Mouse (Mus musculus): Measurements from ENCODE around the gene Dusp16. TPM values are rescaled to one million over a fixed set of nuclear protein-coding genes. Genes with fewer than 3 reads are reported as not detected.

Gene Dusp16
- polyA plus RNA-seq, 1 experiment, result 6.5 TPM

DNA sequence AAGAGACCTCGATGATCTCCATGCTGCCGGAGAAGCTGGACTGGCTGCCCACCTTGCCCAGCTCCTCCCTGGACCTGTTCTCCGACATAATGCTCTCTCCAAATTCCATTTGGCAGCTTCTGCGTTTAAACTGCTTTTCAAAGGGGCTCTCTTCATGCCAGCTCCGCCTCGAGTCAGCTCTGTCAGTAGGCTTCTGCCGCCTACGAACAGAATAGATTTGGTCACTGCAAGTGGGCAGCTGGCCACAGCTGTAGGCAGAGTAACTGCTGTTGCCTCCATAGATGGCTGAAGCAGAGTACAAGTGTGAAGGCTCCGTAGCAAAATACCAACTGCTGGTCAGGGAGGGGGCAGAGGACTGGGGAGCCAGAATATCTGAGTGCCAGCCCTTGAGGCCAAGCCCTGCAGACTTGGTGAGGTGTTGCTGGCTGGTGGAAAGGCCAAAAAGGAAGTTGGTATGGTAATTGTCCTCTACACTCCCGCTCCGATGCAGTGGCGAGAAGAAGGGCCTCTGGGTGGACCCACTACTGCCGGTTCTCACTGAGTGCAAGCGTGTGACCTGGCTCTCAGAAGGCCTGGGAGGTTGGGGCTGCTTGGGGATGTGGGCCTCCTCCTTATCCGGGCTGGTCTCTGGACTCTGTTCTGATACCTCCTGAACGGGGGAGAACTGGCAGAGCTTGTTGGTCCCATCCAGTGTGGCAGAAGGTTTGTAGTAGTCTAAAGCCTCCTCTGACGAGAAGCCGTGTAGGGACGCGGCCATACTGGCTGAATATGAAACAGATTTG lies 74.3 kb downstream of the Dusp16 start:
- H3K4me3 ChIP-seq (ENCODE audit: extremely low read depth, insufficient read depth, insufficient read length), result no peak overlapping the region
- no peak for DNase-seq (ENCODE audit: low read depth in 1 of 2, low spot score in 2 of 2)
- WGBS, result 95% methylated on average over 20 of the region's 20 CpGs
- TF ChIP-seq CTCF (IDR thresholded peaks at IDR 0.05; ENCODE audit: extremely low read depth, insufficient read depth, insufficient read length, insufficient replicate concordance), result no peak
- TF ChIP-seq POLR2A (IDR thresholded peaks at IDR 0.05; ENCODE audit: low read depth, low read length), result no peak
- no peaks in the 10 kb centered on the region for H3K27me3 ChIP-seq (ENCODE audit: control insufficient read depth, insufficient read depth, low read length)
- peaks cover 14% of the 10 kb centered on the region for H3K36me3 ChIP-seq (ENCODE audit: control insufficient read depth, insufficient read depth, low read length)
- H3K27ac ChIP-seq (ENCODE audit: insufficient read depth, low read length), result no peak overlapping the region
- H3K4me1 ChIP-seq (ENCODE audit: control insufficient read depth, insufficient read depth, insufficient read length), result no peaks in the 10 kb centered on the region

DNA sequence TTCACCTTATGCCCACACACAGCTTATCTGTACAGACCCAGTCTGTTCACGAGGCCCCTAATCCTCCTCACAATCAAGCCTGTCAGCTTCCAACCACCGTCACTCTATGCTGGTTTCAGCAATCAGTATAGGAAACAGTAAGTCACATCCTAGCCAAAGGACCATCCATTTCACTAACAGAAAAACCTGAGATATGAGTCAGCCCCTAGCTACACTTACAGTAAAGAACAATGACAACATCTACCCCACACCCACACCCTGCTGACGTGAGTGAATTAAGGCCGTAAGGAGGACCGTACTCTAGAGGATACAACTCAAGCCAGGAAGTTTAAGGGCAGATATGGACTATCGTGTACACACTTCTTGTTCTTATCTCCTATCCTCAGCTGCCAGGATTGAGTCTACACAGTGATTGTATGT lies 76.2 kb downstream of the Dusp16 start:
- H3K27ac ChIP-seq (ENCODE audit: insufficient read depth, low read length), result no peak overlapping the region
- H3K4me3 ChIP-seq (ENCODE audit: extremely low read depth, insufficient read depth, insufficient read length), result no peak overlapping the region
- 76% methylated on average over 6 of the region's 6 CpGs for WGBS
- H3K27me3 ChIP-seq (ENCODE audit: control insufficient read depth, insufficient read depth, low read length), result no peaks in the 10 kb centered on the region
- TF ChIP-seq CTCF (IDR thresholded peaks at IDR 0.05; ENCODE audit: extremely low read depth, insufficient read depth, insufficient read length, insufficient replicate concordance) (no peak), POLR2A (IDR thresholded peaks at IDR 0.05; ENCODE audit: low read depth, low read length) (no peak)
- no peak for DNase-seq (ENCODE audit: low read depth in 1 of 2, low spot score in 2 of 2)
- no peaks in the 10 kb centered on the region for H3K4me1 ChIP-seq (ENCODE audit: control insufficient read depth, insufficient read depth, insufficient read length)
- peaks cover 12% of the 10 kb centered on the region for H3K36me3 ChIP-seq (ENCODE audit: control insufficient read depth, insufficient read depth, low read length)

DNA sequence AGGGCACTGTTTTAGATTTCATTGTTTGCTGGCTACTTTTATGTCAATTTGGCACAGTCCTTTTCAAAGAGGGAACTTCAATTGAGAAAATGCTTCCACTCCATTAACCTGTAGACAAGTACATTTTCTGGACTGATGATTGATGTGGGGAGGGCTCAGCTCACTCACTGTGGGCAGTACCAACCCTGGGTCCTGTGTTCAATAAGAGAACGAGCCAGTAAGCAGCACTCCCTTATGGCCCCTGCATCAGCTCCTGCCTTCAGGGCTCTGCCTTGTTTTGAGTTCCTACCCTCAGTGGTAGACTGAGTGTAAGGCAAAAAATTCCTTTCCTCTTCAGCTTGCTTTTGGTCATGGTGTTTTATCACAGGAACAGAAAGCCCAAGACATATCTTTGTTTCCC lies 78.5 kb downstream of the Dusp16 start:
- Histone ChIP-seq H3K27ac (ENCODE audit: insufficient read depth, low read length) (no peak overlapping the region), H3K27me3 (ENCODE audit: control insufficient read depth, insufficient read depth, low read length) (no peaks in the 10 kb centered on the region), H3K36me3 (ENCODE audit: control insufficient read depth, insufficient read depth, low read length) (peaks cover 8% of the 10 kb centered on the region), H3K4me1 (ENCODE audit: control insufficient read depth, insufficient read depth, insufficient read length) (no peaks in the 10 kb centered on the region), H3K4me3 (ENCODE audit: extremely low read depth, insufficient read depth, insufficient read length) (no peak overlapping the region)
- no peak for DNase-seq (ENCODE audit: low read depth in 1 of 2, low spot score in 2 of 2)
- TF ChIP-seq CTCF (IDR thresholded peaks at IDR 0.05; ENCODE audit: extremely low read depth, insufficient read depth, insufficient read length, insufficient replicate concordance), result no peak
- 89% methylated on average over 1 of the region's 1 CpGs for WGBS

DNA sequence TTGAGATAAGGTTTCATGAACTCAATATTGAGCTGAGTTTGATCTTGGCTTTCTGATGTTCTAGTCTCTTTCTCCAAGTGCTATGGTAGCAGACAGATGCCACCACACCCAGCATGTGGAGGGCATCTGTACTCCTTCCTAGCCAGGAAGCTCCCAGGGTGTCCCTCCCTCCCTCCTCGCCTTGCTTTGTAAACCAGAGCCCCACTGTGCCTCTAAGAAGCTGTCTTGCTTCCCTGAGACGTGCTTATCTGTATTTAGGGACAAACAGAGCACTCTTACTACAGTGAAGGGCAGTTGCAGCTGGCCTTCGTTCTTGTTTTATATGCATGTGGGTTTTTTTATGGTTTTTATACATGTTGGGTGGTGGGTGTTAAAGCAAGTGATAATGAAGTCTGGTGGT lies 79.1 kb downstream of the Dusp16 start:
- TF ChIP-seq CTCF (IDR thresholded peaks at IDR 0.05; ENCODE audit: extremely low read depth, insufficient read depth, insufficient read length, insufficient replicate concordance) (no peak), POLR2A (IDR thresholded peaks at IDR 0.05; ENCODE audit: low read depth, low read length) (no peak)
- H3K4me1 ChIP-seq (ENCODE audit: control insufficient read depth, insufficient read depth, insufficient read length), result no peaks in the 10 kb centered on the region
- DNase-seq (ENCODE audit: low read depth in 1 of 2, low spot score in 2 of 2), result no peak
- no peak overlapping the region for H3K27ac ChIP-seq (ENCODE audit: insufficient read depth, low read length)
- WGBS, result 61% methylated on average over 3 of the region's 3 CpGs
- no peak overlapping the region for H3K4me3 ChIP-seq (ENCODE audit: extremely low read depth, insufficient read depth, insufficient read length)
- peaks cover 5% of the 10 kb centered on the region for H3K36me3 ChIP-seq (ENCODE audit: control insufficient read depth, insufficient read depth, low read length)
- H3K27me3 ChIP-seq (ENCODE audit: control insufficient read depth, insufficient read depth, low read length), result no peaks in the 10 kb centered on the region

DNA sequence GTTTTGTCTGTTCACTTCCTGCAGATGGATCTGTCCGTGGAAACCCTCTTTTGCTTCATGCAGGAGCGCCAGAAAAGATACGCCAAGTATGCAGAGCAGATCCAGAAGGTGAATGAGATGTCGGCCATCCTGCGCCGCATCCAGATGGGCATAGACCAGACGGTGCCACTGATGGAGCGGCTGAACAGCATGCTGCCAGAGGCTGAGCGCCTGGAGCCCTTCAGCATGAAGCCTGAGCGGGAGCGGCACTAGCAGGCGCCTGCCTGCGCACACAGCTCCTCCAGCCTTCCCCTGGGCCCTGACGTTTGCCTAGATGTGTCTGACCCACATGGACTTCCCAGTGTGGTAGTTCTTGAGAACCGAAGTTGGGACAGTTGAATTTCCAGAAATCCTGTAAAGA lies 82.4 kb downstream of the Dusp16 start:
- H3K4me3 ChIP-seq (ENCODE audit: extremely low read depth, insufficient read depth, insufficient read length), result no peak overlapping the region
- 94% methylated on average over 15 of the region's 15 CpGs for WGBS
- DNase-seq (ENCODE audit: low read depth in 1 of 2, low spot score in 2 of 2), result no peak
- H3K27ac ChIP-seq (ENCODE audit: insufficient read depth, low read length), result no peak overlapping the region
- H3K36me3 ChIP-seq (ENCODE audit: control insufficient read depth, insufficient read depth, low read length), result peaks cover 2% of the 10 kb centered on the region; the same call in 1 of the 2 replicates
- H3K4me1 ChIP-seq (ENCODE audit: control insufficient read depth, insufficient read depth, insufficient read length), result no peaks in the 10 kb centered on the region
- H3K27me3 ChIP-seq (ENCODE audit: control insufficient read depth, insufficient read depth, low read length), result no peaks in the 10 kb centered on the region
- TF ChIP-seq POLR2A (IDR thresholded peaks at IDR 0.05; ENCODE audit: low read depth, low read length) (no peak), CTCF (IDR thresholded peaks at IDR 0.05; ENCODE audit: extremely low read depth, insufficient read depth, insufficient read length, insufficient replicate concordance) (no peak)

DNA sequence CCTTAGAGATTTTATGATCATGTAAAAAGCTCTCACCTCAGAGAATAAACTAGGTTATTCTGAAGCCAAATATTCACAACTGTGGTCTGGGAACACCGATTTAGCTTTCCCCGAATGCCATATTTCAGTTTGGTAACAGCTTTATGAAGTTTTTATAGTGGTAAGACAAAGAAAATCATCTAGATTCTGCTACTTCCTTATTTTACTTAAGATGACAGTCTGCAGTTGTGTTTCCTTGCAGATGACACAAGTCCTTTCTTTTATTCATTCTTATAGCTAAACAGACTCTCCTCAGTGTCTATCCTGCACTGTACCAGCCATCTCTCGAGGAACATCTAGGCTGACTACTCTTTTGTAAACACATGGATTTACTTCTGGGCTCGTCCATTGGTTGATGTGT lies 86.0 kb downstream of the Dusp16 start:
- no peak overlapping the region for H3K4me3 ChIP-seq (ENCODE audit: extremely low read depth, insufficient read depth, insufficient read length)
- TF ChIP-seq POLR2A (IDR thresholded peaks at IDR 0.05; ENCODE audit: low read depth, low read length), result no peak
- TF ChIP-seq CTCF (IDR thresholded peaks at IDR 0.05; ENCODE audit: extremely low read depth, insufficient read depth, insufficient read length, insufficient replicate concordance), result no peak
- H3K27me3 ChIP-seq (ENCODE audit: control insufficient read depth, insufficient read depth, low read length), result no peaks in the 10 kb centered on the region
- no peak for DNase-seq (ENCODE audit: low read depth in 1 of 2, low spot score in 2 of 2)
- WGBS, result 66% methylated on average over 4 of the region's 4 CpGs
- H3K27ac ChIP-seq (ENCODE audit: insufficient read depth, low read length), result no peak overlapping the region
- H3K36me3 ChIP-seq (ENCODE audit: control insufficient read depth, insufficient read depth, low read length), result peaks cover 2% of the 10 kb centered on the region; the same call in 1 of the 2 replicates
- H3K4me1 ChIP-seq (ENCODE audit: control insufficient read depth, insufficient read depth, insufficient read length), result no peaks in the 10 kb centered on the region

DNA sequence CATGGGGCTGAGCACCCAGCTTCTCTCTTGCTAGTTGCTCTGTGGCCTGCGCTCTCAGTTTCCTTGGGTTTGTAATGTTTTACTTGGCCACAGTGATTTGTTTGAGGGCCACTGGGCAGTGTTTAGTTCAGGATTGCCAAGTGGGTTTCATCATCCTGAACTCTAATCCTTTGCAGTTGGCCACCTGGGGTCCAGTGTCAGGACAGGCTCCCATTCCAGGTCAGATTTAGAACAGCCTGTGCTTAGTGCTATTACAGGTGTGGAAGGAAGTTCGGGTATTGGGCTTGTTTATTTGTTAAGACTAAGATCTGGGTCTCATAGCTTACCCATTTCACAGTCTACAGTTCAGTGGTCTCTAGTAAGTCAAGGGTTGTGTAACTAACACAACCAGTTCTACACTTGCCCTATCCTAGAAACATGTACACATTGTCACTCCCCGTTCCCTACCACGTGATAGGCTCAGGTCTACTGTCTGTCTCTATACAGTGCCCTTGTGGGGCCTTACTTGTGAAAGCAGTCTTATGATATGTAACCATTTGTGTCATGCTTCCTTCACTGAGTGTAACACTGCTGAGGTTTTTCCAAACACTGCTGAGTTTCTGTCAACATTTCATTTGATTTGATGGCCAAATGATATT lies 89.3 kb downstream of the Dusp16 start:
- no peak overlapping the region for H3K4me3 ChIP-seq (ENCODE audit: extremely low read depth, insufficient read depth, insufficient read length)
- 91% methylated on average over 4 of the region's 4 CpGs for WGBS
- H3K4me1 ChIP-seq (ENCODE audit: control insufficient read depth, insufficient read depth, insufficient read length), result no peaks in the 10 kb centered on the region
- H3K27me3 ChIP-seq (ENCODE audit: control insufficient read depth, insufficient read depth, low read length), result no peaks in the 10 kb centered on the region
- H3K36me3 ChIP-seq (ENCODE audit: control insufficient read depth, insufficient read depth, low read length), result no peaks in the 10 kb centered on the region
- TF ChIP-seq CTCF (IDR thresholded peaks at IDR 0.05; ENCODE audit: extremely low read depth, insufficient read depth, insufficient read length, insufficient replicate concordance), result no peak
- TF ChIP-seq POLR2A (IDR thresholded peaks at IDR 0.05; ENCODE audit: low read depth, low read length), result no peak
- DNase-seq (ENCODE audit: low read depth in 1 of 2, low spot score in 2 of 2), result no peak
- H3K27ac ChIP-seq (ENCODE audit: insufficient read depth, low read length), result no peak overlapping the region

All from spleen, adult 2 months (tissue).